Mouse (Mus musculus): ENCODE data around the gene Zscan25.
"Not testable (repeated sequence)": the region's sequence is repeated elsewhere in the genome, so short reads cannot be mapped to it uniquely, and the experiment has no call there.

Zscan25 gene

DNA sequence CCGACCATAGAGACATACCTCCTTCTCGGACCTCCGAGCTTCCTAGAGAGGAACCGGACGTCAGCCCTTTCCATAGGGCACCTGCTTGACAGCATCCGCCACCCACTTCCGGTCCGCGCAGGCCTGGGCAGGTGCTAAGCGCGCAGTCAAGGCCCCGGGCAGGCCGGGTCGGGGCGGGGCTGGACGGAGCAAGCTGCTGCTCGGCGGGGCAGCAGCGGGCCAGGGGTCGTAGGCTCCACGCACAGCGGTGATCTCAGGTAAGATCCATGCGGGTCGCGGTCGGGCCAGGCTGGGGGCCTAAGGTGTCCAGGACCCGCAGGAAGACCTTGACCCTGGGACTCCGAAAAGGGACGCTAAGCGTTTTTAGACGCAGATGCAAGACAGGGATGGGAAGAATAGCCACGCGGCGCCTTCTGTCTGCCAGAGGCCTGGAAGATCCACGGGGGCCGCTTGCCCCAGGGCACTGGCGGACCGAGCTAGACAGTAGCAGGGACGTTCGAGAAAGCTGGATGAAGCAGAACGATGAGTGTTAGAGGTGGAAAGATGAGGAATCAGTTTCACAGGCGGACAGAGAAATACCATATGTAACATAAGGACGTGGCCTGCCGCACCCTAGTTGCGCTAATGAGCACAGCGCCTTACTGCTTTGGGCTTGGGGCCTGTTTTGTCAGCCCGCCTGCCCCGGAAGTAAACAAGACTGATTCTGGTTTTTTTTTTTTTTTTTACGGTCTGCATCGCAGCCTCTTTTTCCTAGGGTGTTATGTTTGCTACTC, at the start of gene Zscan25:
TSS of gene Zscan25 (plus strand) at position 130 of the 773 bp plus-strand sequence.
- DNase-seq (ENCODE audit: low read depth), result peak; percentile 92

DNA sequence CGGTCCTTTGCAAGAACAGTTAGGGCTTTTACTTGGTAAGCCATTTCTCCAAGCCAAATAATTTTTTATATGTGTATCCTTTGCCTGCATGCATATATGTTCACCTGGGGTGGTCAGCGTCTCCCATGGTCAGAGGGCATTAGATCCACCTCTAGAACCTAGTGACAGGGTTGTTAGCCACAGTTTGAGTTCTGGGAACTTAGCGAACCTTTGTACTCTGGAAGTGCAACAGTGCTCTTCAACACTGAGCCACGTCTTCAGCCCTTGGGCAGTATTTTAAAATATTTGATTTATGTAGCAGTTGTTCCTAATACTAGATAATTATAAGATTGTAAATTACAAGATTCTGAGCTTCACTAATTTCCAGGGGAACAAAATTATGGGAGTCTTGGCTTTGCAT, 49.7 kb upstream of the Zscan25 start:
- no peak for DNase-seq (ENCODE audit: low read depth)

DNA sequence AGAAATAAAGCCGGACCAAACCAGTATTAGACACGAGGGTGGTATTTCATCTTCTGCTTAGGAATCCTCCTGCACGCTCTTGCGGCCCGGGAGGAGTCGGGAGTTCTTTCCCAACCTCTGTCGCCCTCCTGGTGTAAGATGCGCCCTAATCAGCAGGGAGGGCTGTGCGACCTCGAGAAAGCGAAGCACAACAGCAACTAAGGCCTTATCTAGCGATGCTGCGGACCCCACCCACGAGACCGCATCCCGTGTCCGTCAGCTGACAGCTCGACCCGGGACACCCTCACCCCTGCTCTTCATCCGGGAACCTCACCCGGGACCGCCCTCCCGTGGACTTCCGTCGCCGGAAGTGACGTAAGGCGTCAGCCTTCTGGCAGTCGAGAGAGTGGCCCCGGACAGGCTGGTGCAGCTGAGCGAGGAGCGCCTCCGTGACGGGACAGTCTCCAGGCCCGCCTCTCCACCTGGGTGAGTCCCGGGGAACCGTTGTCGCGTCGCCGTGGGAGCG, 48.9 kb upstream of the Zscan25 start, which contains the start of gene Zfp655:
TSS of gene Zfp655 (plus strand) at position 349 of the 505 bp plus-strand sequence.
- peak; percentile 98 for DNase-seq (ENCODE audit: low read depth)

DNA sequence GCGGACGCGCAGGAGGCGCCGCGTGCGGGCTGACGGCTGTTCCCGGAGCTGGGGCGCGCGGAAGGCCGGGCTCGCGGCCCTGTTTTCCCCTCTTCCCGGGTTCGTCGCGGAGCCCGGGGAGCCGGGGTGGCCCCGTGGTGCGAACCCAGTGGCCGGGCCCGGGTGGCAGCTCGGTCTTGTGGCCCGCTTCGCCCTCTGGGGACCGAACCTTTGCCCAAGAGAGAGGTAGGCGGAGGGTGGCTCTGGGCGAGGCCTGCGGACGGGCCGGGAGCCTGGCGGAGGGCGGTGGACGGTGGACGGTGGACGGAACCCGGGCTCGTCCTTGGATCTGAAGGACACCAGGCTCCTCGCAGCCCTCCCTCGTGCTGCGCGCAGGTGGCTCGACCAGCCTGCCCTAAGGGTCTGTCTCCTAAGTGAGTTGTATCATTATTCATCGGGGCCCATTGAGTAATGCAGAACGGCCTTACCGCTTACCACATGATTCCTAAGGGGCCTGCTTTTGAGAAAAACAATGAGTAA, 48.3 kb upstream of the Zscan25 start:
- no peak for DNase-seq (ENCODE audit: low read depth)

DNA sequence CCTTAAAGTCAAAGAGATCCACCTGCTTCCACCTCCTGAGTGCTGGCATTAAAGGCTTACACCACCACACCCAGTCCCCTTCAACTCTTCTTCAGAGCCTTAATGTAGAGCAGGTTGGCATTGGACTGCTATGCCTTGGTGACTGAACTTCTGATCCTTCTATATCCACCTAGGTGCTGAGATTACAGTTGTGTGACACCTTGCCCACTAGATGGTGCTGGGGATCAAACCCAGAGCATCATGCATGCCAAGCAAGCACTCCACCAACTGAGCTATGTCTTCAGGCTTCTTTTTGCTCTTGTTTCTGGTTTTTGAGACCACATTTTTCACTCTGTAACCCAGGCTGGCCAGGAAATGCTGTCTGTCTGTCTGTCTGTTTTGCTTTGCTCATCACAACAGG, 45.7 kb upstream of the Zscan25 start:
- peak; percentile 73 for DNase-seq (ENCODE audit: low read depth)

DNA sequence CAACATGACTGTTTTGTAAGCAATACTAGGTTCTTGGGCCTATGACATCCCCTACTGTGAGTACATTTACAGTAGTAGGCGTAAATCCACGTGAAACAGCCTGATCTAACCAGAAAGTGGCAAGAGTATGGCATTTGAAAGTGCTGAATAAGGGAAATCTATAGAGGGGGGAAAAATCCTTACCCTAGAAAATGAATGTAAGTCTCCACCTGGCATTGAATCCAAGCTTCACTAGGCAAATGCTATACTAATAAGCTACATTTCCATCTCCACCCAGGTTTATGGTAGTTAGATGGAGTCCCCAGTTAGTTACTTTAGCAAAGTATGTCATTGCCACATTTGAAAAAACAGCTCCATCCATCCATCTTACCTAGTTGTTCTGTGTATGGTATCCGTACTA, 30.8 kb upstream of the Zscan25 start:
- DNase-seq (ENCODE audit: low read depth), result no peak

DNA sequence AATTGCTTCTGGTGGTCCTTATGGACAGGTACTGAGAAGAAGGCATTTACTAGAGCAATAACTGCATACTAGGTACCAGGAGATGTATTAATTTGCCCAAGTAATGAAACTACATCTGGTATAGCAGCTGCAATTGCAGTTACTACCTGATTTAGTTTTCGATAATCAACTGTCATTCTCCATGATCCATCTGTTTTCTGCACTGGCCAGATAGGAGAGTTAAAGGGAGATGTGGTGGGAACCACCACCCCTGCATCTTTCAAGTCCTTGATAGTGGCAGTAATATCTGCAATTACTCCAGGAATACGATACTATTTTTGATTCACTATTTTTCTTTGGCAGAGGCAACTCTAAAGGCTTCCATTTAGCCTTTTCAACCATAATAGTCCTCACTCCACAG, 6.7 kb upstream of the Zscan25 start:
- DNase-seq (ENCODE audit: low read depth), result not testable (repeated sequence)

DNA sequence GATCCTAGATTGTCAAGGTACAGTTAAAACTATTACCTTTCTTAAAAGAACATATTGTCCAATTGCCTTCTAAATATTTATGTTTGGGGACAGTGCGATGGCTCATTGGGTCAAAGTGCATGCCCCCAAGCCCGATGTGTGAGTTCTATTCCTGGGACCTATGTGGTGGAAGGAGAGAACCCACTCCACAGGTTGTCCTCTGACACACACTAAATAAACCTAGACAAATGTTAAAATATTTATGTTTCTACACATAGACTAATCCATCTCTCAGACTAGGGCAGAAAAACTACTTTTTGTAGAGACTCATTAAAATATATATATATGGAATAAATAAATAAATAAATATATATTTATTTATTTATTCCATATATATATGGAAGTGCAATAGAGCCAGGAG, 352 bp upstream of the Zscan25 start:
- no peak for DNase-seq (ENCODE audit: low read depth)

DNA sequence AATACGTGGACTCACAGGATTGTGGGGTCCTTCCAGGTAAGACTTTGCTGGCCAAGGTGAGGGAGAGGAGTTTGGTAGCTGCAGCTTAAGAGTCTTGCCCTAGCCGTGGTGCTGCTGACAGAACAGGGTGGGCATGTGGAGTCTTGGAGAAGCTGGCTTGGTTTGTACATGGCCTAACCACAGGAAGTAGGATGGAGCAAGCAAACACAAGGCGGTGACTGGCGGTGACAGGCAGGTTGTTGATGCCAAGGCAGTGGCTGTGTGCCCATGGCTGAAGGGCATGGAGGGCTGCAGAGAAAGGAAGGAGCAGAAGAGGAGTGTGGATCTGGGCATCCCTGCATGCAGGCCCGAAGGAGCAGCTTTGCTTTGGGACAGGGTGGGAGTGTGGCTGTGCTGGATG, 8.1 kb downstream of the Zscan25 start:
- no peak for DNase-seq (ENCODE audit: low read depth)

DNA sequence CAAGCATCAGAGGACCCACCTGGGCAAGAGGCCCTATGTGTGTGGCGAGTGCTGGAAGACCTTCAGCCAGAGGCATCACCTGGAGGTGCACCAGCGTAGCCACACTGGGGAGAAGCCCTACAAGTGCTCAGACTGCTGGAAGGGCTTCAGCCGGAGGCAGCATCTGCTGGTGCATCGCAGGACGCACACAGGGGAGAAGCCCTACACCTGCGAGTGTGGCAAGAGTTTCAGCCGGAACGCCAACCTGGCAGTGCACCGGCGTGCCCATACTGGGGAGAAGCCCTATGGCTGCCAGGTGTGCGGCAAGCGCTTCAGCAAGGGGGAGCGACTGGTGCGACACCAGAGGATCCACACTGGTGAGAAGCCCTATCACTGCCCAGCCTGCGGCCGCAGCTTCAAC, 10.4 kb downstream of the Zscan25 start:
- no peak for DNase-seq (ENCODE audit: low read depth)

DNA sequence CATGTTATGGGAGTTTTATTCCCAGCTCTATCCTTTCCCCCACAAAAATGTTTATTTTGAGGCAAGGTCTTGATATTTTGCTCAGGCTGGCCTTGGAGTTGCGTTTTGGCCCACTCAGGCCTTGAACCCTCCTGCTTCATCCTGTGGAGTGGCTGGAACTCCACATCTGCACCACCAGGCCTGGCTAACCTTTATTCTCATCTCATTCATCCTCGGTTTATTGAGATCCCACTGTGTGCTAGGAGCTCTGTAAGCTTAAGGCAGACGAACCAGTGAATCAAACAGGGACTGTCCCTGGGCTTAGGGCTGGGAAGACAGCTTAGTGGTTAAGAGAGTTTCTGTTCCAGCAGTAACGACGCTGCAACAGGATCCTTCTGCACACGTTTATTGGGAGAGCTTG, 12.1 kb downstream of the Zscan25 start:
- DNase-seq (ENCODE audit: low read depth), result no peak

DNA sequence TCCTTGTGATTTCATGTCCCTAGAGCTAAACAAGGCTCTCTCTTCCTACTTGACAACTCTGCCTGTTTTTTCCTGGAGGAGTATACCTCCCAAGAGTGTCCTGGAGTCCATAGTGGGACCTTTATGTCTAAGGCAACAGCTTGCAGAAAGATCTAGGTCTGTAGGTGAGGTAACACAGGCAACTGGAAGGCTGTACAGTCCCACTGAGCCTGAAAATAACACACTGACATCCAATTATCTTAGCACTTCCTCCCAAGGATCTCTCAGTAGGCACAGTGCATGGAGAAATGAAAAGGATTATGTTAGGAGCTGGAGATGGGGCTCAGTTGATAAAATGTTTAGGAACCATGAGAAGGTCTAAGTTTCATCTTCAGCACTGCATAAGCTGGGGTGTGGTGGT, 20.2 kb downstream of the Zscan25 start:
- no peak for DNase-seq (ENCODE audit: low read depth)

DNA sequence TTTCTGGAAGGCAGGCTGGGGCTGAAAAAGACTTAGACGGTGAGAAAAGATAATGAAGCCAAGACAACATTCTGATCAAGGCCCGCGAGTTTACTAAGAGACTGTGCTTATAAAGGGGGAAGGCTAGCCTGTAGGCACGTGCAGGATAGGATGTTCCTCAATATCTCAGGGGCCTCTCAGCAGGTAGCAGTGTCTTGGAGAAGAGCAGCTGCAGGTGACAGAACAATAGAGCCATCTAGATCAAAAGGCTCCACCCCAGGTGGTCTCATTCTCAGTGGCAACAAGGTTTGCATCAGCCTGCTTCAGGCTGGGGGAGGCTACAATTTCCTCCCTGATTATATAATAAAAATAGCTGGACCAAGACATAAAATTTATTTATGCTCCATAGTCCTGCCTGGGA, 21.5 kb downstream of the Zscan25 start:
- DNase-seq (ENCODE audit: low read depth), result not testable (repeated sequence)

DNA sequence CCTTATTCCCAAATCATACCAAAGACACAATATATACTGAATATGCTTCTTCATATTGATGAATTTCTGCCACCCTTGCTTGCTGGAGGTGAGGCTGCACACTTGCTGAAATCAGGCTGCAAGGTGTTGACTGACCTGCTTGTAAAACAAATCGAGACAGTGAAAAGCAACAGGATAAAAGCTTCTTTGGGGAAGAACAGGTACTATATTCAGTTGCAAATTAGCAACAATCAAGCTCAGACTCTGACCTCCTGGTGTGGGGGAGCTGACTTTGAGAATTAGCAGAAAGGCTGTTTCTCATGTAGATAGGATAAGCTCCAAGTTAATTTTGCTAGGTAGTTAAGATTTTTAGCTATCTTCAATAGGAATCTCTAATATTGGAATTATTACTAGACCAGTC, 22.1 kb downstream of the Zscan25 start:
- DNase-seq (ENCODE audit: low read depth), result no peak

DNA sequence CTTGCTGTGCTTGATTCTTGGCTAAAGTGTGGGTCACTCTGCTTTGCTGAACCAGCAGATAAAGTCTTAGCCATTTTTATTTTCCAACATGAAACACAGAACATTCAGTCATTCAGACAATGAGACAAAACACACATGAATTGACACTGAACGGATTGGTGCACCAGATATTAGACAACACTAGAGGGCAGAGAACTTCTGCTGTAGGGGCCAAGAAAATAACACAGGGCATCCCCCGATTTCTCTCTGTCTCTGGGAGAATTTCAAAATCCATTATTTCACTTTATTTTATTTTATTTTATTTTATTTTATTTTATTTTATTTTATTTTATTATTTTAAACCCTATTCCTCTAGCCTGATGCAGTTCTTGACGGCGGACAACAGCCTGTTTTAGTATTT, 26.7 kb downstream of the Zscan25 start:
- DNase-seq (ENCODE audit: low read depth), result not testable (repeated sequence)

DNA sequence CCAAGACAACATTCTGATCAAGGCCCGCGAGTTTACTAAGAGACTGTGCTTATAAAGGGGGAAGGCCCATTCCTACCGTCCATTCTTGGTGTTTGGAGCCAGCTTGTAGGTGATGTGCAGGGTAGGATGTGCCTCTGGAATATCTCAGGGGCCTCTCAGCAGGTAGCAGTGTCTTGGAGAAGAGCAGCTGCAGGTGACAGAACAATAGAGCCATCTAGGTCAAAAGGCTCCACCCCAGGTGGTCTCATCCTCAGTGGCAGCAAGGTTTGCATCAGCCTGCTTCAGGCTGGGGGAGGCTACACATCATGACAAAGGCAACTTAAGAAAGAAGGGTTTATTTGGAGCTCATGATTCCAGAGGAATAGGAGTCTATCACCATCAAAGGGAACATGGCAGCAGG, 27.5 kb downstream of the Zscan25 start:
- DNase-seq (ENCODE audit: low read depth), result not testable (repeated sequence)

DNA sequence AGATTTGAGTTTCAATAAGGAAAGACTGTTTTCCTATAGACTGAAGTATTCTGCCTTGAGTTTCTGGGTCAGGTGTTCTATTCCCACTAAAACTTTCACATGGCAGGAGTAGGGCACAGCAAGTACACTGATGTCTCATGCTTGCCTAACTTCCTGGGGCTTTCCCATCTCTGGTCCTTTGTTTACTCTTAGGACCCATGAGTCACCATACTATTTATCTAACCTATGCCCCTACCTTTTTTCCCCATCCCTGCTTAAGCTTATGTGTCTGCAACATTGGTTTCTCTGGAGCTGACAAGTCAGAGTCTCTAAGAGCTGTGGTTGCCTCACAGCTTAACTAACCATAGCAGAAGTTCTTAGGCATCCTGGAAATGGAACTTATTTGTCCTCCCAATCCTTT, 33.5 kb downstream of the Zscan25 start:
- DNase-seq (ENCODE audit: low read depth), result no peak

DNA sequence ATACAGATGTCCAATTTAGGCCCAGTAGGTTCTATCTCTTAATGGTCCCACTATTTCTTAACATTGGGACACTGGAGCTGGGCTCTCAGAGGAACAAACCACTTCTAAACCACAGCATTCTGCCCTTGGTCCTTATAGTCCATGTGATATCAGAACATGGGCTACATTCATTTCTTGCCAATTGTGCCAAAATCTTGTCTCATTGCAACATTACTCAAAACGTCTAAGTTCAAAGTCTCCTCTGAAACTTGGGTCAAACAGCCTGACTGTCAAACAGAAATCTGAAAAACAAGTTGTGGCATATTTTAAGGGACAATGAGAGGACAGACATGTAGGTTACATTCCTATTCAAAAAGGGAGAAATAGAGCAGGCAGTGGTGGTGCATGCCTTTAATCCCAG, 36.8 kb downstream of the Zscan25 start:
- DNase-seq (ENCODE audit: low read depth), result no peak

DNA sequence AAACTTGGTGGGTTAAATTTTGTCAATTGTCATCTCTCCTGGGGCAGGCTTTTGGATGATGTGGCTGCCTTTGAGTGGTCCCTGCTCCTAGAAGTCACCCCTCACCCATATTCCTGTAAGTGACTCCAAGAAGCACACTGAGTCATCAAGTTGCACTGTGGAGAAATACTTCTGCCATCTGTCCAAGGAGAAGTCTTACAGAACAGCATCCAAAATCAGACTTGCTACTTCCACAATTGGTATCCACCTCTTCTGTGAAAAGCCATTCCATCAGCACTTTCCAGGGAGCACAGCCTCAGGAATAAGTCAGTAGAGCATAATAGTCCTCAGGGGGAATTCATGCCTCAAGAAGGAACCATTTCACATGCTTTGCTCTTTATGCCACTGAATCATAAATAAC, 58.5 kb downstream of the Zscan25 start:
- not testable (repeated sequence) for DNase-seq (ENCODE audit: low read depth)
